Mouse (Mus musculus) thymus, adult 2 months (tissue): ENCODE results near the gene Fam102a.

Experiments used
- CTCF ChIP-seq: fragments of 200-500 bp; IDR thresholded peaks from 2 replicates; pipeline ENCODE4 v1.5.1; 2012; ENCODE audit warnings: mild to moderate bottlenecking, control low read depth, low read length, moderate library complexity, borderline replicate concordance; ENCODE audit not compliant: control insufficient read depth, poor library complexity, insufficient read depth; ENCODE audit errors: extremely low read depth
- POLR2A ChIP-seq: fragments of 200-500 bp; IDR thresholded peaks from 2 replicates; pipeline ENCODE4 v1.6.1; 2012; ENCODE audit warnings: mild to moderate bottlenecking, low read length, control low read depth, moderate library complexity; ENCODE audit not compliant: control insufficient read depth, poor library complexity, insufficient read depth; ENCODE audit errors: extremely low read depth

DNA sequence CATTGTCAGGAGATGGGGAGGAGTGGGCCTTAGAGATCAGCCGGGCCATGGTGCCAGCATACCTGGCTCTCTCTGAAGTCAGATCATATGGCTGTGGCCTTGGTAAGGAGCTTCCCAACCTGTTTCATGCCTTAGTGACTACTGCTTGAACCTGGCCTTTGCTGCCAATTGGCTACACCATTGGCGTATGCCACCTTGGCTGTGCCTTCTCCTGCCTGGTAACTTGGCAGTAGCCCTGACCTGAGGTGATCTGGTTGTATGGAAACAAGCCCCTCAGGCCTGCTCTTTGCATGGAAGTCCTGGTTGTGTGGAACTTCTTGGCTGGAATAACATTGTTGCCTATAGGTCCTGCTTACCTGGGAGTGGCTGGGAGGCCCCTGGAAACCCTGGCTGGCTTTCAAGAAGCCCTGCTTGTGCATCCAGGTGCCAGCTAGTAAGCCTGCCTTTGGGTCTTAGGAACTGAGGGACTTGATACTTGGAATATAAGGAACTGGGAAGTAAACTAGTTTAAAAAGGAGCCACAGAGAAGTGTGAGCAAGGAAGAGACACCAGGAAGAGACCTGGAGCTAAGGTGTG, 6.3 kb downstream of the Fam102a start:
- TF ChIP-seq CTCF (no peak), POLR2A (no peak)
